Mouse (Mus musculus) sigmoid colon, adult 10 weeks (tissue): ENCODE results near the gene Pon3. TPM values are rescaled to one million over a fixed set of nuclear protein-coding genes. Genes with fewer than 3 reads are reported as not detected.

Experiments
- polyA plus RNA-seq: library from polyadenylated mRNA; stranded (reverse); fragments of 350-450 nt; fragmentation: Illumina TruSeq; extraction: RNeasy Lipid Tissue Mini Kit (QIAGEN cat#74804); gene quantifications from one replicate; pipeline ENCODE4 v1.2.3, GENCODE M21; 2014; ENCODE audit warnings: low read depth, low replicate concordance

The Pon3 gene
- polyA plus RNA-seq: 153 TPM

GRCm38 (mm10) chr6:5255722-5256451, at the start of gene Pon3:
TSS of gene Pon3 (minus strand) at chr6:5256286.

GRCm38 (mm10) chr6:5298092-5298554, 42.0 kb upstream of the Pon3 start, which contains the start of gene Pon2:
TSS of gene Pon2 (minus strand) at chr6:5298455.

GRCm38 (mm10) chr6:5193693-5194092, 62.4 kb downstream of the Pon3 start, which contains the start of gene Pon1:
TSS of gene Pon1 (minus strand) at chr6:5193946.

Other genes starting within 250 kb of the Pon3 start
- 1.3 TPM for gene Pon1, start 62.3 kb downstream of the Pon3 start, polyA plus RNA-seq
- gene Pon2, start 42.2 kb upstream of the Pon3 start, polyA plus RNA-seq: 203 TPM
- gene Asb4, start 127.1 kb upstream of the Pon3 start, polyA plus RNA-seq: 1.5 TPM
- 13.3 TPM for gene Pdk4, start 240.0 kb upstream of the Pon3 start, polyA plus RNA-seq